Mouse (Mus musculus) kidney, embryonic 16.5 days (tissue): ENCODE results near the gene Dll1. TPM values are rescaled to one million over a fixed set of nuclear protein-coding genes. Genes with fewer than 3 reads are reported as not detected.

Experiments
- ATAC-seq: fragments of 200-750 bp; cut with Nextera tagmentation; 2 replicates; pipeline ENCODE4 v1.8.0; 2017; ENCODE audit warnings: moderate TSS enrichment; ENCODE audit not compliant: low FRiP score, low TSS enrichment
- H3K27ac ChIP-seq: fragments of 300-500 bp; sonication (generic); 2 replicates; pipeline ENCODE4 v1.5.1; 2014; ENCODE audit warnings: low read length
- H3K27me3 ChIP-seq: fragments of 300-500 bp; sonication (generic); 2 replicates; pipeline ENCODE4 v1.6.1; 2014; ENCODE audit warnings: low read length, control low read depth, mixed read lengths; ENCODE audit not compliant: insufficient read depth
- H3K36me3 ChIP-seq: fragments of 300-500 bp; sonication (generic); 2 replicates; pipeline ENCODE4 v1.6.1; 2014; ENCODE audit warnings: low read length, control low read depth, mixed read lengths; ENCODE audit not compliant: insufficient read depth
- H3K4me1 ChIP-seq: fragments of 300-500 bp; sonication (generic); 2 replicates; pipeline ENCODE4 v1.6.1; 2014; ENCODE audit warnings: low read length, control low read depth, mixed read lengths; ENCODE audit not compliant: insufficient read depth
- H3K4me2 ChIP-seq: fragments of 300-500 bp; sonication (generic); replicated peaks from 2 replicates; pipeline ENCODE4 v1.6.1; 2014; ENCODE audit warnings: low read depth, low read length
- H3K4me3 ChIP-seq: fragments of 300-500 bp; sonication (generic); 2 replicates; pipeline ENCODE4 v1.5.1; 2014; ENCODE audit warnings: mild to moderate bottlenecking, low read length
- H3K9ac ChIP-seq: fragments of 300-500 bp; sonication (generic); replicated peaks from 2 replicates; pipeline ENCODE4 v1.6.1; 2014; ENCODE audit warnings: low read length
- H3K9me3 ChIP-seq: fragments of 300-500 bp; sonication (generic); 2 replicates; pipeline ENCODE4 v1.6.1; 2016; ENCODE audit warnings: low read length, control low read depth
- WGBS: fragments of 180-500 bp; shearing (Covaris S2); extraction: QIAGEN DNeasy Blood & Tissue Kit; methylation state at CpG from one replicate; pipeline ENCODE4 v1.1.7; 2014; 5-methylcytosine and 5-hydroxymethylcytosine counted together
- polyA plus RNA-seq: library from polyadenylated mRNA; unstranded; fragments of >200 nt; fragmentation: Nextera tagmentation; extraction: Ambion mirVana; gene quantifications from 2 replicates; pipeline ENCODE4 v1.2.1, GENCODE M21; 2015

Dll1 gene
- polyA plus RNA-seq, 1 experiment from 2014 or later = 36.9 TPM

DNA sequence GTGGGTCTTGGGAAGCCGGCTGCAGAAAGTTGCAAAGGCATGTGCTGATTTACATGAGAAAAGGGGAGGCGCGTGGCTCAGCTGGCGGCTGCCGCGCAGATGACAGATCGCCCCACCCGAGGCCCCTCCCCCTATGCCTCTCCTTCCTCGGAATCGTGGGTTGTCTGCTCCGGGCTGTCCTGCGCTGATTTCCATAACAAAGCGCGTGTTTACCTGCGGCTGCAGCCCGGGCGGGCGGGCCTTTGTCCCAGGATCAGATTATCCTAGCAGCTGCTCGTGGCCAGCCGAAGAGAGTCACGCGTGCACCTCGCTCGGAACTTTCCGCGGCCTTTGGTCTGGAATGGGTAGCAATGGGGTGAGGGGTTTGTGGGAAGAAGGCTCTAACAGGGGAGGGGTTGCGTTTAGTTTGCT, 4.0 kb upstream of the Dll1 start:
- Histone ChIP-seq H3K4me1 (peaks cover 43% of the 10 kb centered on the region), H3K27me3 (peaks cover 48% of the 10 kb centered on the region), H3K9me3 (0 out of 2 replicates have a peak, but pooled peaks cover 3% of the 10 kb centered on the region), H3K36me3 (no peaks in the 10 kb centered on the region), H3K27ac (peak overlapping the region; percentile 54), H3K4me2 (peak overlapping the region; percentile 85), H3K4me3 (peak overlapping the region; percentile 51), H3K9ac (peak overlapping the region; percentile 57)
- under 1% methylated on average over 27 of the region's 27 CpGs for WGBS
- no peak for ATAC-seq

DNA sequence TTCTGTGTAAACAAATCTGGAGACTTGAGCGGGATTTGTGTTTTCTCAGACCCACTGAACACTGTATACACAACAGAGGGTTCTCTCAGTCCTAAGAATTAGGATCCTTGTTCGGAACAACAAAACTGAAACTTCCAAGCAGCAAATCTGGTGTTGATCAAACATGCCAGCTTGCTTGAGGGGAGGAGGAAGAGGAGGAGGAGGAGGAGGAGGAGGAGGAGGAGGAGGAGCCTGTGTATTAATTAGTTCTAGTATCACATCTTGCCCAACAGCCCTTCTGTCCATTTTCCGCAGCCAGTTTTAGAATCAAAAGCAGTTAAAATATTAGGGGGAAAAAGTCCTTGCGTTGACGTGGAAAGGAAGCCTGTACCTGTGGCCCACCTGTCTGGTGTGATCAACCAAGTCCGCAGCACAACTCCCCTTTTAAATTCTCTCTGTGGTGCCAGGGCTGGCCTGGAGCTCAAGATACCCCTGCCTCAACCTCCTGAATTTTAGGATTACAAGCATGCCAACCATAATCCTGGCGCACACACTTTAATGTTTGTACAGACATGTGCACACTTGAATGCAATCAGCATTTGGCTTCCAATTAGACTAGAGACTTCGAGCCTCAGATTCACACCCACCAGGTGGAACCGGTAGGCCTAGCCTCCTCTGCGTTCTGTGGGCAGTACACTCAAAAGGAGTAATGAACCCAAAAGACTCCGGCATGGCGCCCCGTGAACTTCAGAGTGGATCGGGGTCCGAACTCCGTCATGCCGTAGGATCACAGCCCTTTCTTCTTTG, 3.3 kb upstream of the Dll1 start:
- Histone ChIP-seq H3K4me3 (peak overlapping the region; percentile 51), H3K4me1 (peaks cover 43% of the 10 kb centered on the region), H3K9me3 (0 out of 2 replicates have a peak, but pooled peaks cover 3% of the 10 kb centered on the region), H3K27ac (0 out of 2 replicates have a peak overlapping the region, but pooled peaks have one; percentile 54), H3K36me3 (no peaks in the 10 kb centered on the region), H3K9ac (peak overlapping the region; percentile 57), H3K27me3 (peaks cover 48% of the 10 kb centered on the region), H3K4me2 (peak overlapping the region; percentile 85)
- no peak for ATAC-seq
- 10% methylated on average over 17 of the region's 17 CpGs for WGBS

DNA sequence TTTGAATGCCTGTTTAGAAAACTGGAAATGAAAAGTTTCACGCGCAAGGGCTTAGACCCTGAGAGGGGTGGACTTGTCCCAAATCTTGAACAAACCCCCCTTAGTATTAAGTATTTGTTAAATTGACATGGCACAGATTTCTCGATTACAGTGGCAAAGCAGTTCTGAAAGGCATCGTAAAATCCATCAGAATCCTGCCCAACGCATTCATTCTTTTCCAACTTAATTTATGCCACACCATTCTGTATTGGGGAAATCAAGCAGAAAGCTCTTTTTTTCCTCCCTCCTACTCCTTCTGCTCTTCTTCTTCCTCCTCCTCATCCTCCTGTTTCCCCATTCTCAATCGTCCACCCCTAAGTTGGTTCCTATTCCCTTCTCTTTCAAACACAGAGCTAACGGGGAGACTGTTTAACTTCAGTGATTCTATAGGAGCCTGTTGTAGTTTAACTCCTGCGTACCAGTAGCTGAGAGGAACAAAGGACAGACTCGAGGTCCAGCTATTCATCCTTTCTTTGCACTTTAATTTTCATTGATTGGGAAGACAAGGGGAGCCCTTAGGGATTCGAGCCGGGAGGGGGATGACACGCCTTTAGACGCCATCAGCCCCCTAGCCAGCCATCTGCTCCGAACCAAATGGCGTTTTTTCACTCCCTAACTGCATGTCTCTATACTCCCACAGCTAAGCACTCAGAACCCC, 1.9 kb upstream of the Dll1 start:
- Histone ChIP-seq H3K4me3 (no peak overlapping the region), H3K4me2 (no peak overlapping the region), H3K36me3 (no peaks in the 10 kb centered on the region), H3K4me1 (peaks cover 52% of the 10 kb centered on the region), H3K9ac (no peak overlapping the region), H3K27me3 (peaks cover 58% of the 10 kb centered on the region), H3K9me3 (0 out of 2 replicates have a peak, but pooled peaks cover 3% of the 10 kb centered on the region), H3K27ac (no peak overlapping the region)
- 12% methylated on average over 15 of the region's 15 CpGs for WGBS
- ATAC-seq = no peak

GRCm38 (mm10) chr17:15377901-15378300, 1.2 kb upstream of the Dll1 start:
- H3K9me3 ChIP-seq = no peaks in the 10 kb centered on the region
- no peak overlapping the region for H3K27ac ChIP-seq
- peak overlapping the region; percentile 97; the same call in 1 of the 2 replicates for H3K4me2 ChIP-seq
- H3K27me3 ChIP-seq = peaks cover 58% of the 10 kb centered on the region
- no peak overlapping the region for H3K4me3 ChIP-seq
- 0% methylated on average over 1 of the region's 1 CpGs for WGBS
- ATAC-seq = no peak
- H3K4me1 ChIP-seq = peaks cover 52% of the 10 kb centered on the region
- H3K36me3 ChIP-seq = no peaks in the 10 kb centered on the region
- no peak overlapping the region for H3K9ac ChIP-seq

DNA sequence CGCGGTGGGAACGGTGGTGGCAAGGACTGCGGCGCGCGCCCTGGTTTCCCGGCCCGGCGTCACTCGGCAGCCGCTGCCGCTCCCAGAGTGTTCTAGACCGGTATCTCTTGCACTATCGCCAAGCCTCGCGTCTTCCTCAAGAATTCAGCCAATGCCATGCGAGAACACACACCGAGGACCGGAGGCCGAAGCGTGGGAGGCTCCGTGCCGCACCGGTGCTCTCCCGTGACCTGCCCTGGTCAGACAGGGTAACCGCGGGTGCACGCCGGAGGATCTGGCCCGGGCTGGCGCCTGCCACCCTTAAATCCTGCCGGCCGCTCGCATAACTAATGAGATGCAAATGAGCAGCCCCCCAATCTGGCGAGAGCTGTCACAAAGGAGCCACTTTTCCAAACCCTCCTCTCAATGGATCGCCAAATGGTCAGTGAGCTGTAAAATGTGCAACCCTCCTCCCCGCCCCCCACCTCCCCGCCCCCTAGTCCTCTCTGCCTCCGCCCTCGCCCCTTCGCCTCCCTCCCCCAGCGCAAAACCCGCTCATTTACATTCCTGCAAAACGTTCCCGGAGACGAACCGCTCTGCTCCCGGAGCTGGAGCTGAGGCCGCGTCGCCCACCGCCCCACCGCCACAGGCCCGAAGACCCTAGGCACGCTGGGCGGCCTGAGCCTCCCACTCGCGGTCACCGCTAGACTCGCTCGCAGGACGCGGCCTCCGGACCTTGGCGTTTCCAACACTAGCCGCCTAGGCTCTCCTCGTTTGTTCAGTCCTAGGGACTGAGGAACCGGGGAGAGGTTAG, 775 bp downstream of the Dll1 start:
- Histone ChIP-seq H3K36me3 (0 out of 2 replicates have a peak, but pooled peaks cover under 1% of the 10 kb centered on the region), H3K4me3 (peak overlapping the region; percentile 74), H3K4me1 (peaks cover 55% of the 10 kb centered on the region), H3K9ac (peak overlapping the region; percentile 75), H3K27ac (peak overlapping the region; percentile 80), H3K9me3 (no peaks in the 10 kb centered on the region), H3K4me2 (peak overlapping the region; percentile 97), H3K27me3 (peaks cover 44% of the 10 kb centered on the region)
- WGBS = under 1% methylated on average over 66 of the region's 69 CpGs
- peak; percentile 80 for ATAC-seq

DNA sequence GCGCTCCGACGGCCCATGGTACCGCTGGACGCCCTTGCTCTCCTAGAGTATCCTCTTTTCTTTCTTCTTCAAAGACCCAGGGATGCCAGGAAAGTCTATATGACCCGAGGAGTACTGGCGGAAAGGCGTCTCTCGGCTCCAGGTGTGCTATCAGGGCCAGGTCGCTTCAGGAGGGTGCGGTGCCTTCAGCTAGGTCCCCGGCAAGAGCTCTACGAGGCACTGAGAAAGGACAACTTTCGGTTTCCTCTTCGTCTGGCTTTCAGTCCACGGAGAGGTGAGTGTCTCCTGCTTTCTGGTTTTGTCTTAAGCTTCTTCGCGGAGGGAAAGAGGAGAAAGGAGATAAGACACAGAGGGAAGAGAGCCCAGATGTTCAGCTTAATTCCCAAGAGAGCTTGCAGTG, 1.4 kb downstream of the Dll1 start:
- 0 out of 2 replicates have a peak, but pooled peaks cover 7% of the 10 kb centered on the region for H3K36me3 ChIP-seq
- peak overlapping the region; percentile 73 for H3K9ac ChIP-seq
- under 1% methylated on average over 18 of the region's 18 CpGs for WGBS
- peak overlapping the region; percentile 74 for H3K4me3 ChIP-seq
- H3K4me2 ChIP-seq = peak overlapping the region; percentile 97
- peaks cover 48% of the 10 kb centered on the region for H3K4me1 ChIP-seq
- peaks cover 42% of the 10 kb centered on the region for H3K27me3 ChIP-seq
- no peak for ATAC-seq
- no peaks in the 10 kb centered on the region for H3K9me3 ChIP-seq
- peak overlapping the region; percentile 67 for H3K27ac ChIP-seq

DNA sequence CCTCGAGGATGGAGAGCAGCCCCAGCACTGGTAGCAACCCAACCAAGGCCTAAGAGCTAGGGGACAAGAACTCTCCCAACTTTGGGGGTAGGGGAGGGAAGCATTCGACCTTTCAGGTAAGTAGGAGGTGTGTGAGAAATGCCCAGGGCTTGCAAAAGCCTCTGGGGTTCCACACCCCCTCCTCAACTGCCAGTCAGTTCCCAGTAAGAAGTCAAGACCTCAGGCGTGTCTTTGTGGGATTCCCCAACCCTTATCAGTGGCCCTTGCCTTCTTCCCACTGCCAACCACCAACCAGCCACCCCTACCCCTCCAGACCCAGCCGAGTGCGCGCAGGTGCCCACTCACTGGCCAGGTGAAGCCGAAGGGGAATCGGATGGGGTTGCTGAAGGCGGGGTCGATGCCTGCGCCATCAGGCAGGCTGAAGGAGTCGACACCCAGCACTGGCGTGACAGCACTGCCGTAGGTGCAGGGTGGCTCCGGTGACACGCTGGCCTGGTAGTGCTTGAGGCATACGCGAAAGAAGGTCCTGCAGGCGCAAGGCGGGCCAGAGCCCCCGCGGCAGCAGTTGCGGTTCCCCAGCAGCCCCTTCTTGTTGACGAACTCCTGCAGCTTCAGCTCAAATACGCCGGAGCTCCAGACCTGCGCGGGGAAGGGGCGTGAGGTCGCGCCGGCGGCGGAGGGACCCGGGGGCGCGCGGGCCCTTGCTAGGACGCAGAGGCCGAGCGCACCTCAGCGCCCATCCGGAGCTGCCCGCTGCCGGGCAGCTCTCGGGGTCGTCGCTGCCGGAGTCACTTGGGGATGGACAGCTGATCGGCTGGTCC, 2.1 kb downstream of the Dll1 start:
- Histone ChIP-seq H3K27ac (peak overlapping the region; percentile 67; the same call in 1 of the 2 replicates), H3K4me1 (peaks cover 41% of the 10 kb centered on the region), H3K9ac (peak overlapping the region; percentile 73), H3K4me3 (peak overlapping the region; percentile 74), H3K27me3 (peaks cover 37% of the 10 kb centered on the region), H3K9me3 (no peaks in the 10 kb centered on the region), H3K4me2 (peak overlapping the region; percentile 97), H3K36me3 (0 out of 2 replicates have a peak, but pooled peaks cover 8% of the 10 kb centered on the region)
- ATAC-seq = no peak
- WGBS = 2% methylated on average over 50 of the region's 50 CpGs

- Histone ChIP-seq H3K9ac (peak overlapping the region; percentile 37), H3K4me3 (peak overlapping the region; percentile 74), H3K27ac (peak overlapping the region; percentile 50), H3K4me2 (peak overlapping the region; percentile 97), H3K36me3 (peaks cover 12% of the 10 kb centered on the region), H3K9me3 (no peaks in the 10 kb centered on the region), H3K27me3 (peaks cover 26% of the 10 kb centered on the region), H3K4me1 (peaks cover 30% of the 10 kb centered on the region)
- no peak for ATAC-seq
- WGBS = 47% methylated on average over 15 of the region's 15 CpGs
Measured at GRCm38 (mm10) chr17:15372931-15373652, 3.6 kb downstream of the Dll1 start.
